Mouse (Mus musculus): ENCODE data around the gene Cd300a.

DNA sequence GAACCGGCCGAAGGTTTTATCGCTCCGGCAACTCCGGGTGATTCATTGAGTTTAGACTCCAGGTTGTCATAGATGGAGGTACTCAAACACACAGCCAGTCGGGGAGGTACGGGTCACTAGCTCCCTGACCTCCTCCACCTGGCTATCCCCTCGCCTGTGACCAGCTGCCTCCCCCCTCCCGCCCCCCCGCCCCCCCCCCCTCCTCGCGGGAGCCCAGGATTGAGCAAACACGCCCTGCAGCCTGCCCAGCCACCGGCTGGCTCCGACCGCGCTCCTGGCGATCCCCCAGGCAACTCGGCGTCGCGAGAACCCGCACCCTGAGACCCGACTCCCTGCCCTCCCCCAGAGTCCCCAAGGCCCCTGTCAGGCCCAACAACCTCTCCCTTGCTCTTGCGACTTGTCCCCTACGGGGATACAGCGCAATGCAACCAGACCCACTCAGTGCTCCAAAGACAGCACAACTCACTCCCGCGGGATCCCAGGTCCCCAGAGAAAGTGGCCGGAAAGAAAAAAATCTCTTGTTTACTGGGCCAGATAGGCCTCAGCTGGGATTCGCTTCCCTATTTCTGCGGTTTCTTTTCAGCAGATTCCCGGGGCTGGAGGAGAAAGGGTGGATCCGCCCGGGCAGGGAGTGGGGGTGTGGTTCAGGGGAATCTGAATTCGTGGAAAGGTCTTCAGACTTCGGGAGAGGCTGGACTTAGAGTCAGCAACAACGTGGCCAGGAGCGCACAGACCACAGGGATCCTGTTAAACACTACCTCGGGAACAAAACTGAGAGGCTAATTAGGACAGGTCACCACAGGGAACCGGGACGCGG is 39.2 kb upstream of the Cd300a start, which contains the start of gene Gprc5c:
- TF ChIP-seq CTCF (IDR thresholded peaks at IDR 0.05; ENCODE audit: low read depth) = no peak
- TF ChIP-seq EP300 (IDR thresholded peaks at IDR 0.05; ENCODE audit: low read depth) = no peak

Measured in liver, embryonic 14.5 days (tissue).